Mouse (Mus musculus): ENCODE measurements around the gene Ezr. TPM values are rescaled to one million over a fixed set of nuclear protein-coding genes. Genes with fewer than 3 reads are reported as not detected.
A peak's percentile ranks its signal among the peaks of the same experiment; 100 is the strongest.
"Not testable (repeated sequence)": the region's sequence is repeated elsewhere in the genome, so short reads cannot be mapped to it uniquely, and the experiment has no call there.

The Ezr gene
- polyA plus RNA-seq, 1 experiment from 2014 or later: 94.4 TPM

- H3K4me1 ChIP-seq (replicated peaks); H3K27ac ChIP-seq; ATAC-seq (ENCODE audit: low FRiP score); H3K27me3 ChIP-seq; H3K4me2 ChIP-seq; H3K4me3 ChIP-seq; H3K9me3 ChIP-seq; H3K36me3 ChIP-seq; H3K9ac ChIP-seq: not testable (repeated sequence)
- WGBS: 64% methylated on average over 2 of the region's 2 CpGs
These were observed 74.4 kb downstream of the Ezr start for GRCm38 (mm10) chr17:6708194-6708593.

- H3K27ac ChIP-seq; H3K9me3 ChIP-seq; H3K4me1 ChIP-seq (replicated peaks); H3K27me3 ChIP-seq; H3K4me3 ChIP-seq; H3K9ac ChIP-seq; H3K4me2 ChIP-seq; H3K36me3 ChIP-seq; ATAC-seq (ENCODE audit: low FRiP score): not testable (repeated sequence)
- 90% methylated on average over 5 of the region's 5 CpGs for WGBS
These were observed 75.2 kb downstream of the Ezr start for GRCm38 (mm10) chr17:6707422-6707821.

GRCm38 (mm10) chr17:6706448-6706847 is 76.1 kb downstream of the Ezr start:
- H3K9me3 ChIP-seq; ATAC-seq (ENCODE audit: low FRiP score); H3K4me2 ChIP-seq; H3K4me1 ChIP-seq (replicated peaks); H3K4me3 ChIP-seq; H3K36me3 ChIP-seq; H3K27ac ChIP-seq; H3K9ac ChIP-seq; H3K27me3 ChIP-seq: not testable (repeated sequence)
- 98% methylated on average over 5 of the region's 5 CpGs for WGBS

- H3K27me3 ChIP-seq; H3K4me1 ChIP-seq (replicated peaks); H3K27ac ChIP-seq; H3K9ac ChIP-seq; H3K9me3 ChIP-seq; H3K4me2 ChIP-seq; H3K36me3 ChIP-seq; H3K4me3 ChIP-seq: not testable (repeated sequence)
- peak; percentile 85 for ATAC-seq (ENCODE audit: low FRiP score)
- 30% methylated on average over 9 of the region's 9 CpGs for WGBS
These were observed 79.0 kb downstream of the Ezr start for GRCm38 (mm10) chr17:6703381-6704270.

- ATAC-seq (ENCODE audit: low FRiP score): 0 out of 2 replicates have a peak, but pooled peaks have one; percentile 21
- not testable (repeated sequence) for H3K27ac ChIP-seq; H3K9ac ChIP-seq; H3K27me3 ChIP-seq; H3K4me2 ChIP-seq; H3K36me3 ChIP-seq; H3K9me3 ChIP-seq; H3K4me1 ChIP-seq (replicated peaks); H3K4me3 ChIP-seq
- 28% methylated on average over 2 of the region's 8 CpGs for WGBS
These were observed 79.9 kb downstream of the Ezr start for GRCm38 (mm10) chr17:6702625-6703221.

- H3K9ac ChIP-seq; H3K27ac ChIP-seq; H3K9me3 ChIP-seq; H3K4me2 ChIP-seq; H3K36me3 ChIP-seq; H3K4me3 ChIP-seq; H3K27me3 ChIP-seq; ATAC-seq (ENCODE audit: low FRiP score); H3K4me1 ChIP-seq (replicated peaks): not testable (repeated sequence)
- WGBS: 75% methylated on average over 4 of the region's 7 CpGs
These were observed 82.5 kb downstream of the Ezr start for GRCm38 (mm10) chr17:6700077-6700476.

- H3K36me3 ChIP-seq; H3K4me3 ChIP-seq; H3K9me3 ChIP-seq; H3K4me2 ChIP-seq; H3K4me1 ChIP-seq (replicated peaks); ATAC-seq (ENCODE audit: low FRiP score); H3K27ac ChIP-seq; H3K9ac ChIP-seq; H3K27me3 ChIP-seq: not testable (repeated sequence)
- 94% methylated on average over 9 of the region's 9 CpGs for WGBS
These were observed 83.1 kb downstream of the Ezr start for GRCm38 (mm10) chr17:6699502-6699901.

- not testable (repeated sequence) for H3K4me3 ChIP-seq; H3K36me3 ChIP-seq; H3K9ac ChIP-seq; H3K4me2 ChIP-seq; H3K4me1 ChIP-seq (replicated peaks); H3K27ac ChIP-seq; H3K9me3 ChIP-seq; H3K27me3 ChIP-seq
- ATAC-seq (ENCODE audit: low FRiP score): peak; percentile 57; the same call in 1 of the 2 replicates
- WGBS: 25% methylated on average over 4 of the region's 4 CpGs
These were observed 85.3 kb downstream of the Ezr start for GRCm38 (mm10) chr17:6697224-6697775.

GRCm38 (mm10) chr17:6696521-6696920 is 86.1 kb downstream of the Ezr start:
- H3K4me2 ChIP-seq; H3K36me3 ChIP-seq; H3K4me1 ChIP-seq (replicated peaks); H3K9ac ChIP-seq; H3K4me3 ChIP-seq; H3K27me3 ChIP-seq; H3K9me3 ChIP-seq; H3K27ac ChIP-seq: not testable (repeated sequence)
- ATAC-seq (ENCODE audit: low FRiP score): 0 out of 2 replicates have a peak, but pooled peaks have one; percentile 14
- WGBS: 63% methylated on average over 8 of the region's 8 CpGs

GRCm38 (mm10) chr17:6695712-6696111 is 86.9 kb downstream of the Ezr start:
- H3K27ac ChIP-seq; H3K27me3 ChIP-seq; H3K4me3 ChIP-seq; ATAC-seq (ENCODE audit: low FRiP score); H3K36me3 ChIP-seq; H3K9ac ChIP-seq; H3K4me1 ChIP-seq (replicated peaks); H3K9me3 ChIP-seq; H3K4me2 ChIP-seq: not testable (repeated sequence)
- WGBS: 83% methylated on average over 9 of the region's 9 CpGs

GRCm38 (mm10) chr17:6691596-6691995 is 91.0 kb downstream of the Ezr start:
- 9% methylated on average over 2 of the region's 2 CpGs for WGBS
- H3K9me3 ChIP-seq; H3K9ac ChIP-seq; H3K4me3 ChIP-seq; H3K27me3 ChIP-seq; H3K36me3 ChIP-seq; H3K27ac ChIP-seq; H3K4me2 ChIP-seq; ATAC-seq (ENCODE audit: low FRiP score); H3K4me1 ChIP-seq (replicated peaks): not testable (repeated sequence)

GRCm38 (mm10) chr17:6689344-6689743 is 93.2 kb downstream of the Ezr start:
- ATAC-seq (ENCODE audit: low FRiP score); H3K9me3 ChIP-seq; H3K9ac ChIP-seq; H3K4me3 ChIP-seq; H3K36me3 ChIP-seq; H3K4me1 ChIP-seq (replicated peaks); H3K4me2 ChIP-seq; H3K27ac ChIP-seq; H3K27me3 ChIP-seq: not testable (repeated sequence)
- WGBS: 91% methylated on average over 3 of the region's 4 CpGs

All from hindbrain, embryonic 13.5 days (tissue).